Mouse (Mus musculus): ENCODE data around the gene Zswim3.

DNA sequence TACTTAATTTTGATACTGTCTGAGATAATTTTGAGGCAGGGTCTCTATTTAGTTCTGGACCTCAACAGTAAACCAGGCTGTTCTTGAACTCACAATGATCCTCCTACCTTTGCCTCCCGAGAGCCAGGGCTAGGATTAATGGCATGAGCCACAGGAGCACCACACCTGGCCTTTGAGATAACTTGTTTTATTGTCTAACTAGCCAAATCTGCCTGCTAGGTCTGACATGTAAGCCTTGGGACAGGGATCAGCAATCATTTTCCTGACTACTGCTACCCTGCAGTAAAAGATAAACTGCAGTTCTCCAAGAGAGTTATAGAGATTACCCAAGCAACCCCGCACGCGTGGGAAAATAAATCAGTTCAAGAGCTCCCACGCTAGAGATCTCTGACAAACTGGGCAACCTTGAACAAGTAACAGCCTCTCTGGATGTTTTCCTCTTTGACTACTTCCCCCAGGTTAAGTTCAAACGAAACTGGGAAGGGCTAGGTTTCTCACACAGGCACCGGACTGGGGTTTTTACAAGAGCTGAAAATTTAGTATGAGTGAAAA, 20.0 kb upstream of the Zswim3 start:
- TF ChIP-seq CTCF (IDR thresholded peaks at IDR 0.05; ENCODE audit: control insufficient read depth, insufficient read depth, insufficient replicate concordance, low read depth, low read length) (no peak), POLR2A (IDR thresholded peaks at IDR 0.05; ENCODE audit: control insufficient read depth, low read depth, low read length) (no peak)
